Mouse (Mus musculus) embryonic facial prominence, embryonic 14.5 days (tissue): ENCODE data around the gene Prkaa1. TPM values are rescaled to one million over a fixed set of nuclear protein-coding genes. Genes with fewer than 3 reads are reported as not detected.

Experiments used
- ATAC-seq: fragments of 200-750 bp; cut with Nextera tagmentation; 2 replicates; pipeline ENCODE4 v1.8.0; 2017; ENCODE audit warnings: low read depth, moderate number of reproducible peaks, moderate TSS enrichment
- DNase-seq: peaks from one replicate; pipeline ENCODE4 v3.0.0-alpha.2; 2015; ENCODE audit warnings: low spot score
- H3K27ac ChIP-seq: fragments of 300-500 bp; sonication (generic); replicated peaks from 2 replicates; pipeline ENCODE4 v1.5.1; 2014; ENCODE audit warnings: low read depth, mild to moderate bottlenecking, low read length, moderate library complexity
- H3K27me3 ChIP-seq: fragments of 300-500 bp; sonication (generic); replicated peaks from 2 replicates; pipeline ENCODE4 v1.6.1; 2014; ENCODE audit warnings: low read length; ENCODE audit not compliant: control insufficient read depth, insufficient read depth
- H3K36me3 ChIP-seq: fragments of 300-500 bp; sonication (generic); 2 replicates; pipeline ENCODE4 v1.6.1; 2014; ENCODE audit warnings: low read length, mixed read lengths; ENCODE audit not compliant: control insufficient read depth, insufficient read depth
- H3K4me1 ChIP-seq: fragments of 300-500 bp; sonication (generic); 2 replicates; pipeline ENCODE4 v1.6.1; 2014; ENCODE audit warnings: antibody characterized with exemption, low read length; ENCODE audit not compliant: control insufficient read depth, insufficient read depth
- H3K4me2 ChIP-seq: fragments of 300-500 bp; sonication (generic); 2 replicates; pipeline ENCODE4 v1.6.1; 2014; ENCODE audit warnings: low read depth, mild to moderate bottlenecking, low read length, moderate library complexity, mixed read lengths
- H3K4me3 ChIP-seq: fragments of 300-500 bp; sonication (generic); 2 replicates; pipeline ENCODE4 v1.5.1; 2014; ENCODE audit warnings: low read depth, mild to moderate bottlenecking, low read length
- H3K9ac ChIP-seq: fragments of 300-500 bp; sonication (generic); 2 replicates; pipeline ENCODE4 v1.6.1; 2014; ENCODE audit warnings: low read depth, mild to moderate bottlenecking, low read length, moderate library complexity, mixed read lengths
- H3K9me3 ChIP-seq: fragments of 300-500 bp; sonication (generic); 2 replicates; pipeline ENCODE4 v1.6.1; 2016; ENCODE audit warnings: low read length; ENCODE audit not compliant: control insufficient read depth
- WGBS: fragments of 180-500 bp; shearing (Covaris S2); extraction: QIAGEN DNeasy Blood & Tissue Kit; methylation state at CpG from one replicate; pipeline ENCODE4 v1.1.7; 2014; 5-methylcytosine and 5-hydroxymethylcytosine counted together
- polyA plus RNA-seq: library from polyadenylated mRNA; unstranded; fragments of >200 nt; fragmentation: Nextera tagmentation; extraction: Ambion mirVana; gene quantifications from 2 replicates; pipeline ENCODE4 v1.2.1, GENCODE M21; 2014

Prkaa1 gene
- polyA plus RNA-seq, 1 experiment from 2014 or later: 20.2 TPM

DNA sequence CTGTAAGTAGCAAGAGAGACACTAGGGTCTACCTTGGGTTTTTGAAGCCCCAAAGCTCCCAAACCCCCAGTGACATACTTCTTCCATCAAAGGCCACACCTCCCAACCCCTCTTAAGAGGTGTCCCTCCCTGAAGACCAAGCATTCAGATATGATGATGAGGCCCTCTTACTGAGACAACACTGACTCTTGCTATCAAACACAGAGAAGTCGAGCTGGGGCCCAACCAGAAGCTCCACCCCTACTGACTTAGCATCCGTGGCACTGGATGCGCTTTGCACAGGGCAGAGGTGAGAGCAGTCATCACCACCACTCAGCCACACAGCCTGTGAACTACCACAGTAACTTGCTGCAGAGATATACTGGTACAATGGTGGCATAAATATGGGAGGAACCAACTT, 31.0 kb upstream of the Prkaa1 start:
- DNase-seq (no peak), ATAC-seq (no peak)
- H3K27ac ChIP-seq: no peak overlapping the region
- H3K4me2 ChIP-seq: no peak overlapping the region
- H3K9ac ChIP-seq: no peak overlapping the region
- whole genome bisulfite sequencing: 73% methylated on average over 3 of the region's 3 CpGs
- H3K27me3 ChIP-seq: no peaks in the 10 kb centered on the region
- H3K4me1 ChIP-seq: peaks cover 10% of the 10 kb centered on the region
- no peaks in the 10 kb centered on the region for H3K9me3 ChIP-seq
- peaks cover 5% of the 10 kb centered on the region for H3K36me3 ChIP-seq
- no peak overlapping the region for H3K4me3 ChIP-seq

DNA sequence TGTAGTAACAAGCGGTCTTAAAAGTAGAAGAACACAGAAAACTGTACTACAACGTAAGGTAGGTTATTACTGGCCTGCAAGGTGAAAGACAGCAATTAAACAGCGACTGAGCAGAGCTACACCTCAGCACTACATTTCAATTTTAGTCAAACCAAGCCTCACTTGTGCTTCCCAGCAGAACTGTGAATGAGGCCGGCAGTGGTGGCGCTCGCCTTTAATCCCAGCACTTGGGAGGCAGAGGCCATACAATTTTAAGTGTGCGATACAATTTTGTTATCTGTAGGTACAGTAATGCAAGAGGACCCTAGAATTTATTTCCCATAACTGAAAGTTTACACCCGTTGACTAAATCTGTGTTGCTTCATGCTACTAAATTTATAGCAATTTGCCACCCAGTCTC, 28.5 kb upstream of the Prkaa1 start:
- Histone ChIP-seq H3K4me2 (peak overlapping the region; percentile 64), H3K27ac (peak overlapping the region; percentile 96), H3K4me3 (peak overlapping the region; percentile 66), H3K4me1 (peaks cover 15% of the 10 kb centered on the region), H3K9me3 (no peaks in the 10 kb centered on the region), H3K9ac (peak overlapping the region; percentile 81), H3K27me3 (no peaks in the 10 kb centered on the region), H3K36me3 (peaks cover 30% of the 10 kb centered on the region)
- DNase-seq (no peak), ATAC-seq (no peak)
- 56% methylated on average over 8 of the region's 8 CpGs for WGBS

DNA sequence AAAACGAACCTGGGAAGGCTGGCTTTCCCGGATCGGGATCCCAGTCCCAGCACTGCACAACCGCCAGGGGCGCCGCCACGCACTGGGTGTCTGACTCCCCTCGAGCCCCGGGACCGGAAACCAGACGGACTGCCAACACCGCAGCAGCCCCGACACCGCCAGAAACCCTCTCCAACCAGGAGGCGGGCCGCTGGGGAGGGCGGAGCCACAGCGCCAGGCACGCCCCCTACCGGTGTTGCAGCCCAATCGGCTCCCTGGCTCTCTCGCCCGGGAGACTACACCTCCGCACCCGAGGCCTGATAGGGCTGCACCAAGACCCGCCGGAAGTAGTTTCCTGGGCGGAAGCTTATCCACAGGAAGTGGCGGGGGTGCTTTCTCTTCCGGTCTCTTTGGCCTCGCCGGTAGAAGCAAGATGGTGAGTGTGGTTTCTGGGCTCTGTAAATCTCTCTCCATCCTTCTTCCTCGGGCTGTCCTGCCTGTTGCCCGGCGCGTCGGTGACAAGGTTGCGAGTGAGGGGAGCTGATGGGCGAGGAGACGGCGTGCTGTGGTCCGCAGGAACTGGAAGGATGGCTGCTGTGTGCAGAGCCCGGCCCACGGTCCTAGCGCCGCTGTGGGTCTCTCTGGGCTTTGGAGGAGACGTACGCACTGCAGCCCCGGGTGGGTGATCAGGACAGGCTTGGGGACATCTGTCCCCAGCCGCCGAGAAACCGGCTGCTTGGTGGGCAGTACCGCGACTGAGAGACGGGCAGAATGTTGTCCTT, 27.2 kb upstream of the Prkaa1 start, which contains the start of gene Rpl37:
Gene Rpl37, plus strand, starts transcription at position 376 of the 761 bp plus-strand sequence.
- Histone ChIP-seq H3K9me3 (no peaks in the 10 kb centered on the region), H3K4me1 (peaks cover 15% of the 10 kb centered on the region), H3K4me3 (peak within 1 kb of the TSS; percentile 66), H3K27me3 (no peaks in the 10 kb centered on the region), H3K4me2 (peak within 1 kb of the TSS; percentile 85), H3K9ac (peak within 1 kb of the TSS; percentile 89), H3K36me3 (peaks cover 42% of the 10 kb centered on the region), H3K27ac (peak within 1 kb of the TSS; percentile 96)
- ATAC-seq: peak; percentile 99
- peak; percentile 99 for DNase-seq
- 0% methylated on average over 49 of the region's 55 CpGs for WGBS

DNA sequence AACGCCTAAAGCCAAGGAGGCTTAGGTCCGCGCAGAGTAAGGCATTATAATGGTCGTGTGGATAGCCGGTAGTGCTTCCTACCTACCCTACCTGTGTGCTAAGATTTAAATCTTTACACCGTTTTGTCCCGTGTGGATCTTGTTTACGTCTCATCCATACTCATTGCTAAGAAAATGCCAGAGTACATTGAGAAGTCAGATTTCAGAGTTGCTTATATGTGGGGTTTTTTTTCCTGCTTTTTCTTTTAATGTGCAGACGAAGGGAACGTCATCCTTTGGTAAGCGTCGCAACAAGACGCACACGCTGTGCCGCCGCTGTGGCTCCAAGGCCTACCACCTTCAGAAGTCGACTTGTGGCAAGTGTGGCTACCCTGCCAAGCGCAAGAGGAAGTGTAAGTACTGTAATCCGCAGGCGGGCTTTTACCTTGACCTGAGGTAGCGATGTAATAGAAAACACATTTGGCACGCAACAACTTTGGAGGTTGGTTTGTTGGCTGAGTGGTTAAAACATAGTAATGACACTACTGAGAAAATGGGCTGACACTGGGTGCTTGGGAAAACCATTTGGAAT, 26.5 kb upstream of the Prkaa1 start:
- H3K9me3 ChIP-seq: no peaks in the 10 kb centered on the region
- peak overlapping the region; percentile 89 for H3K9ac ChIP-seq
- H3K4me1 ChIP-seq: peaks cover 15% of the 10 kb centered on the region
- under 1% methylated on average over 22 of the region's 22 CpGs for WGBS
- peak overlapping the region; percentile 85 for H3K4me2 ChIP-seq
- H3K27ac ChIP-seq: peak overlapping the region; percentile 96
- H3K36me3 ChIP-seq: peaks cover 49% of the 10 kb centered on the region
- no peaks in the 10 kb centered on the region for H3K27me3 ChIP-seq
- DNase-seq: no peak
- ATAC-seq: no peak
- H3K4me3 ChIP-seq: peak overlapping the region; percentile 66

DNA sequence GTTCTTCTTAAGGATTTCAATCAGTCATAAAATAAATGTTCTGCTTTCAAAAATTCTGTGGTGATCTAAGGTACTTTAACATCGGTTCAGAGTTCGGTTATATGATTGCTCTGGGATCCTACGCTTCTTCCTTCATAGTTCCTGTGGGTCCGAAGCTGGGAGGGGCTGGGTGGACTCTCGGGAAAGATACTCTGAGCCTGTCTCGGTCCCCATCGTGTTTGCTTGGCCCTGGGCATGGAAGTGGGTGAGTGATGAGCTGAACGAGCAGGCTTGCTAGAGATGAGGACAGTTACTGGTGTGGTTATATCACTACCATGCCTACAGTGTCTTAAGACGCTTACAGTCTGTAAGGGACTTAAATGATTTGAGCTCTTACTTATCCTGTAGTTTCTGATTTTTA, 25.0 kb upstream of the Prkaa1 start:
- Histone ChIP-seq H3K4me3 (no peak overlapping the region), H3K4me1 (peaks cover 15% of the 10 kb centered on the region), H3K9me3 (no peaks in the 10 kb centered on the region), H3K27me3 (no peaks in the 10 kb centered on the region), H3K9ac (no peak overlapping the region), H3K36me3 (peaks cover 61% of the 10 kb centered on the region), H3K4me2 (no peak overlapping the region), H3K27ac (no peak overlapping the region)
- ATAC-seq (no peak), DNase-seq (no peak)
- 94% methylated on average over 9 of the region's 9 CpGs for WGBS

DNA sequence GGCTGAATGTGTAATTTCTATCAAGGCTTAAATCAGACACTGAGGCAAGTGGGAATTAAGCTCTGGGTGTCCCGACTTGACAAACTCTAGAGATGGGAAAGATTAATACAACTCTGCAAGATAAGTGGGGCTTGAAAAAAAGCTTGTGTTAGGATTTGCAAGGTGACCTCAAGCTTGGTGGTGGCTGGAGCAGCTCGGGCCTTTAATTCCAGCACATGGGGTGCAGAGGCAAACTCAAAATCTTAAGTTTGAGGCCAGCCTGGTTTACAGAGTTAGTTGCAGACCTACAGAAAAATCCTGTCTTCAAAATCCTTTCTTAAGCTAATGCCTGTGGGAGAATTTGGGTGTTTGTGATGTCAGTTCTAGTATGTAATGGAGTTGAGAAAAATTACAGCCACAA, 24.5 kb upstream of the Prkaa1 start:
- H3K4me1 ChIP-seq: peaks cover 15% of the 10 kb centered on the region
- no peak overlapping the region for H3K4me2 ChIP-seq
- H3K27ac ChIP-seq: no peak overlapping the region
- H3K9me3 ChIP-seq: no peaks in the 10 kb centered on the region
- no peaks in the 10 kb centered on the region for H3K27me3 ChIP-seq
- H3K4me3 ChIP-seq: no peak overlapping the region
- H3K9ac ChIP-seq: no peak overlapping the region
- ATAC-seq: no peak
- 94% methylated on average over 2 of the region's 2 CpGs for WGBS
- DNase-seq: no peak
- peaks cover 62% of the 10 kb centered on the region for H3K36me3 ChIP-seq

DNA sequence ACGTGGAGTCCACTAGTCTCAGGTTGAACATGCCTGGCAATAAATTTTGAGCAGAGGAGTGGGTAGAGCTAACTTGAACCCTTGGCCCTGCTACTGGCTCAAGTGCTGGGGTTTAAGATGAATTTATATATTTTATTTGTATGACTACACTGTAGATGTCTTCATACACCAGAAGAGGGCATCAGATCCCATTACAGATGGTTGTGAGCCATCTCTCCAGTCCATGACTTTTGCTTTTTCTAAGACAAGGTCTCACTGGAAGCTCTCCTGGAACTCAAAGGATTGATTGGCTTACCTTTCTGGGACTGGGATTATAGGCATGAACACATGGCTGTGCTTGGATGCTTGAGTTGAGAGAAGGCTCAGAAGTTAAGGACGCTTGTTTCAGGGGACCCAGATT, 24.0 kb upstream of the Prkaa1 start:
- ATAC-seq (no peak), DNase-seq (no peak)
- no peak overlapping the region for H3K27ac ChIP-seq
- H3K27me3 ChIP-seq: no peaks in the 10 kb centered on the region
- peaks cover 15% of the 10 kb centered on the region for H3K4me1 ChIP-seq
- no peak overlapping the region for H3K4me3 ChIP-seq
- WGBS: 91% methylated on average over 2 of the region's 2 CpGs
- no peaks in the 10 kb centered on the region for H3K9me3 ChIP-seq
- H3K36me3 ChIP-seq: peaks cover 67% of the 10 kb centered on the region
- no peak overlapping the region for H3K9ac ChIP-seq
- H3K4me2 ChIP-seq: no peak overlapping the region

DNA sequence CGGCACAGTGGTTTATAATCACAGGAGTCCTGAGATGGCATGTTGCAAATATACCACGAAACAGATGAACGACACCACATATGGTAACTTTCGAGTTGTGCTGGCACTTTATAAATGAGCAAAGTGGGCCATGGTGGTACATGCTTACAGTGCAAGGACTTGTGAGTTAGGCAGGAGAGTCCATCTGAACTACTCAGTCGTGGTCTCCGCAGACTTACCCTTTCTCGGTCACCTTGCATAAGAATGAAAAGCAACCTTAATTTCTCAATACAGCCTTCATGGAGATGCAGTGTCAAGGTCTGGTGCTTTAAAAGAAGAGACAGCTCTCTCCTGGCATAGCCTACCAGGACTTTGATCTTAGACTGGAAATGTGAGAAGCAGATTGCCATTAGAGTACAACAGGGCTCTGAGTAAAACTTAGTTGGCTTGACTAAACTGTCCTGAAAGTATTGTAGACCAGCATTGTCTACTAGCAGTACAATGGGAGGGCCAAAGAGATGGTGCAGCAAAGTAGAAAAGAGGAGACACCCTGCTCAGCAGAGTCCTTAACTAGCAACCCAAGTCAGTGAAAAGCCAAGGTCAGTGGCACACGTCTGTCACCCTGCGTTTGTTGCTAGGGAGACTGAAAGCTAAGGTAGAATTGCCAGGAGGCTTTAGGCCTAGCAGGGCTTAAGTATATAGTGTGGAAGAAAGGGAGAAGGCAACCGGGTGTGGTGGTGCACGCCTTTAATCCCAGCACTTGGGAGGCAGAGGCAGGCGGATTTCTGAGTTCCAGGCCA, 21.9 kb upstream of the Prkaa1 start:
- Histone ChIP-seq H3K27me3 (no peaks in the 10 kb centered on the region), H3K27ac (no peak overlapping the region), H3K9me3 (no peaks in the 10 kb centered on the region), H3K9ac (no peak overlapping the region), H3K4me3 (no peak overlapping the region), H3K4me2 (no peak overlapping the region), H3K4me1 (peaks cover 8% of the 10 kb centered on the region), H3K36me3 (peaks cover 71% of the 10 kb centered on the region)
- DNase-seq (no peak), ATAC-seq (no peak)
- 88% methylated on average over 12 of the region's 12 CpGs for WGBS
